Mouse (Mus musculus): ENCODE data around the gene Fshr. TPM values are rescaled to one million over a fixed set of nuclear protein-coding genes. Genes with fewer than 3 reads are reported as not detected.

The Fshr gene
- total and polyA plus RNA-seq, 2 experiments from 2014 or later = not detected

GRCm38 (mm10) chr17:88966028-88966427 lies 234.4 kb downstream of the Fshr start:
- H3K9me3 ChIP-seq (replicated peaks; ENCODE audit: control insufficient read depth, low read length) = no peaks in the 10 kb centered on the region
- ATAC-seq (ENCODE audit: insufficient read depth, low read depth) = no peak
- no peak for TF ChIP-seq CTCF (IDR thresholded peaks at IDR 0.05; ENCODE audit: low read depth)
- no peak for TF ChIP-seq EP300 (IDR thresholded peaks at IDR 0.05; ENCODE audit: low read depth)

GRCm38 (mm10) chr17:88954011-88954410 lies 246.5 kb downstream of the Fshr start:
- H3K9me3 ChIP-seq (replicated peaks; ENCODE audit: control insufficient read depth, low read length) = no peaks in the 10 kb centered on the region
- H3K36me3 ChIP-seq (replicated peaks; ENCODE audit: control insufficient read depth, insufficient read depth, low read length) = no peaks in the 10 kb centered on the region
- no peaks in the 10 kb centered on the region for H3K27me3 ChIP-seq (ENCODE audit: control insufficient read depth, insufficient read depth, low read length)
- no peak overlapping the region for H3K9ac ChIP-seq (replicated peaks; ENCODE audit: low read depth, low read length)
- WGBS = 21% methylated on average over 5 of the region's 5 CpGs
- H3K4me3 ChIP-seq (ENCODE audit: low read depth, low read length) = no peak overlapping the region
- no peak for ATAC-seq (ENCODE audit: insufficient read depth, low read depth)
- TF ChIP-seq EP300 (IDR thresholded peaks at IDR 0.05; ENCODE audit: low read depth) (no peak), CTCF (IDR thresholded peaks at IDR 0.05; ENCODE audit: low read depth) (peak; percentile 94)
- H3K4me1 ChIP-seq (ENCODE audit: control insufficient read depth, insufficient read depth) = no peaks in the 10 kb centered on the region
- no peak overlapping the region for H3K4me2 ChIP-seq (ENCODE audit: low read depth, low read length)
- H3K27ac ChIP-seq (ENCODE audit: low read depth) = no peak overlapping the region
- peak; percentile 30 for DNase-seq (ENCODE audit: low spot score)

More at GRCm38 (mm10) chr17:88966028-88966427, 234.4 kb downstream of the Fshr start:
- Histone ChIP-seq H3K9ac (replicated peaks; ENCODE audit: low read depth, low read length) (no peak overlapping the region), H3K4me1 (ENCODE audit: control insufficient read depth, insufficient read depth) (no peaks in the 10 kb centered on the region), H3K4me3 (ENCODE audit: low read depth, low read length) (no peak overlapping the region), H3K36me3 (replicated peaks; ENCODE audit: control insufficient read depth, insufficient read depth, low read length) (no peaks in the 10 kb centered on the region), H3K4me2 (ENCODE audit: low read depth, low read length) (no peak overlapping the region), H3K27ac (ENCODE audit: low read depth) (no peak overlapping the region), H3K27me3 (ENCODE audit: control insufficient read depth, insufficient read depth, low read length) (no peaks in the 10 kb centered on the region)
- no peak for DNase-seq (ENCODE audit: low spot score)
- 53% methylated on average over 3 of the region's 3 CpGs for WGBS

GRCm38 (mm10) chr17:88938153-88938681 lies 262.3 kb downstream of the Fshr start:
- TF ChIP-seq CTCF (IDR thresholded peaks at IDR 0.05; ENCODE audit: low read depth) (no peak), EP300 (IDR thresholded peaks at IDR 0.05; ENCODE audit: low read depth) (no peak)
- 40% methylated on average over 4 of the region's 4 CpGs for WGBS
- Histone ChIP-seq H3K36me3 (replicated peaks; ENCODE audit: control insufficient read depth, insufficient read depth, low read length) (no peaks in the 10 kb centered on the region), H3K4me3 (ENCODE audit: low read depth, low read length) (no peak overlapping the region), H3K9ac (replicated peaks; ENCODE audit: low read depth, low read length) (no peak overlapping the region), H3K27ac (ENCODE audit: low read depth) (no peak overlapping the region), H3K4me1 (ENCODE audit: control insufficient read depth, insufficient read depth) (no peaks in the 10 kb centered on the region), H3K4me2 (ENCODE audit: low read depth, low read length) (no peak overlapping the region), H3K9me3 (replicated peaks; ENCODE audit: control insufficient read depth, low read length) (no peaks in the 10 kb centered on the region), H3K27me3 (ENCODE audit: control insufficient read depth, insufficient read depth, low read length) (no peaks in the 10 kb centered on the region)
- DNase-seq (ENCODE audit: low spot score) = no peak
- no peak for ATAC-seq (ENCODE audit: insufficient read depth, low read depth)

- Histone ChIP-seq H3K4me2 (ENCODE audit: low read depth, low read length) (no peak overlapping the region), H3K9me3 (replicated peaks; ENCODE audit: control insufficient read depth, low read length) (no peaks in the 10 kb centered on the region), H3K27ac (ENCODE audit: low read depth) (no peak overlapping the region), H3K36me3 (replicated peaks; ENCODE audit: control insufficient read depth, insufficient read depth, low read length) (no peaks in the 10 kb centered on the region), H3K9ac (replicated peaks; ENCODE audit: low read depth, low read length) (no peak overlapping the region), H3K27me3 (ENCODE audit: control insufficient read depth, insufficient read depth, low read length) (no peaks in the 10 kb centered on the region), H3K4me3 (ENCODE audit: low read depth, low read length) (no peak overlapping the region), H3K4me1 (ENCODE audit: control insufficient read depth, insufficient read depth) (no peaks in the 10 kb centered on the region)
- no peak for TF ChIP-seq EP300 (IDR thresholded peaks at IDR 0.05; ENCODE audit: low read depth)
- no peak for TF ChIP-seq CTCF (IDR thresholded peaks at IDR 0.05; ENCODE audit: low read depth)
- DNase-seq (ENCODE audit: low spot score) (no peak), ATAC-seq (ENCODE audit: insufficient read depth, low read depth) (no peak)
- 39% methylated on average over 7 of the region's 7 CpGs for WGBS
Observed at GRCm38 (mm10) chr17:88937341-88938152, 262.9 kb downstream of the Fshr start.

- H3K9ac ChIP-seq (replicated peaks; ENCODE audit: low read depth, low read length) = no peak overlapping the region
- no peak overlapping the region for H3K27ac ChIP-seq (ENCODE audit: low read depth)
- no peaks in the 10 kb centered on the region for H3K27me3 ChIP-seq (ENCODE audit: control insufficient read depth, insufficient read depth, low read length)
- no peak for DNase-seq (ENCODE audit: low spot score)
- no peak for ATAC-seq (ENCODE audit: insufficient read depth, low read depth)
- no peaks in the 10 kb centered on the region for H3K9me3 ChIP-seq (replicated peaks; ENCODE audit: control insufficient read depth, low read length)
- TF ChIP-seq EP300 (IDR thresholded peaks at IDR 0.05; ENCODE audit: low read depth) (no peak), CTCF (IDR thresholded peaks at IDR 0.05; ENCODE audit: low read depth) (no peak)
- 84% methylated on average over 3 of the region's 3 CpGs for WGBS
- H3K4me1 ChIP-seq (ENCODE audit: control insufficient read depth, insufficient read depth) = no peaks in the 10 kb centered on the region
- H3K4me3 ChIP-seq (ENCODE audit: low read depth, low read length) = no peak overlapping the region
- no peak overlapping the region for H3K4me2 ChIP-seq (ENCODE audit: low read depth, low read length)
- H3K36me3 ChIP-seq (replicated peaks; ENCODE audit: control insufficient read depth, insufficient read depth, low read length) = no peaks in the 10 kb centered on the region
Observed at GRCm38 (mm10) chr17:88936941-88937340, 263.5 kb downstream of the Fshr start.
